Mouse (Mus musculus) embryonic facial prominence, embryonic 14.5 days (tissue): ENCODE measurements around the gene Nptx1. TPM values are rescaled to one million over a fixed set of nuclear protein-coding genes. Genes with fewer than 3 reads are reported as not detected.

Source experiments
- ATAC-seq: fragments of 200-750 bp; cut with Nextera tagmentation; 2 replicates; pipeline ENCODE4 v1.8.0; 2017; ENCODE audit warnings: low read depth, moderate number of reproducible peaks, moderate TSS enrichment
- DNase-seq: peaks from one replicate; pipeline ENCODE4 v3.0.0-alpha.2; 2015; ENCODE audit warnings: low spot score
- H3K27ac ChIP-seq: fragments of 300-500 bp; sonication (generic); replicated peaks from 2 replicates; pipeline ENCODE4 v1.5.1; 2014; ENCODE audit warnings: low read depth, mild to moderate bottlenecking, low read length, moderate library complexity
- H3K27me3 ChIP-seq: fragments of 300-500 bp; sonication (generic); replicated peaks from 2 replicates; pipeline ENCODE4 v1.6.1; 2014; ENCODE audit warnings: low read length; ENCODE audit not compliant: control insufficient read depth, insufficient read depth
- H3K36me3 ChIP-seq: fragments of 300-500 bp; sonication (generic); 2 replicates; pipeline ENCODE4 v1.6.1; 2014; ENCODE audit warnings: low read length, mixed read lengths; ENCODE audit not compliant: control insufficient read depth, insufficient read depth
- H3K4me1 ChIP-seq: fragments of 300-500 bp; sonication (generic); 2 replicates; pipeline ENCODE4 v1.6.1; 2014; ENCODE audit warnings: antibody characterized with exemption, low read length; ENCODE audit not compliant: control insufficient read depth, insufficient read depth
- H3K4me2 ChIP-seq: fragments of 300-500 bp; sonication (generic); 2 replicates; pipeline ENCODE4 v1.6.1; 2014; ENCODE audit warnings: low read depth, mild to moderate bottlenecking, low read length, moderate library complexity, mixed read lengths
- H3K4me3 ChIP-seq: fragments of 300-500 bp; sonication (generic); 2 replicates; pipeline ENCODE4 v1.5.1; 2014; ENCODE audit warnings: low read depth, mild to moderate bottlenecking, low read length
- H3K9ac ChIP-seq: fragments of 300-500 bp; sonication (generic); 2 replicates; pipeline ENCODE4 v1.6.1; 2014; ENCODE audit warnings: low read depth, mild to moderate bottlenecking, low read length, moderate library complexity, mixed read lengths
- H3K9me3 ChIP-seq: fragments of 300-500 bp; sonication (generic); 2 replicates; pipeline ENCODE4 v1.6.1; 2016; ENCODE audit warnings: low read length; ENCODE audit not compliant: control insufficient read depth
- WGBS: fragments of 180-500 bp; shearing (Covaris S2); extraction: QIAGEN DNeasy Blood & Tissue Kit; methylation state at CpG from one replicate; pipeline ENCODE4 v1.1.7; 2014; 5-methylcytosine and 5-hydroxymethylcytosine counted together
- polyA plus RNA-seq: library from polyadenylated mRNA; unstranded; fragments of >200 nt; fragmentation: Nextera tagmentation; extraction: Ambion mirVana; gene quantifications from 2 replicates; pipeline ENCODE4 v1.2.1, GENCODE M21; 2014

The Nptx1 gene
- polyA plus RNA-seq, 1 experiment from 2014 or later = 1.9 TPM

- Histone ChIP-seq H3K4me2 (no peak overlapping the region), H3K9ac (no peak overlapping the region), H3K27ac (no peak overlapping the region), H3K4me1 (no peaks in the 10 kb centered on the region), H3K9me3 (no peaks in the 10 kb centered on the region), H3K4me3 (no peak overlapping the region), H3K36me3 (peaks cover 70% of the 10 kb centered on the region), H3K27me3 (no peaks in the 10 kb centered on the region)
- ATAC-seq (no peak), DNase-seq (no peak)
- 85% methylated on average over 4 of the region's 4 CpGs for WGBS
Measured at GRCm38 (mm10) chr11:119499297-119499696, 48.3 kb downstream of the Nptx1 start.

GRCm38 (mm10) chr11:119497451-119497850 lies 50.1 kb downstream of the Nptx1 start:
- 73% methylated on average over 4 of the region's 4 CpGs for WGBS
- no peak overlapping the region for H3K4me3 ChIP-seq
- H3K9me3 ChIP-seq = no peaks in the 10 kb centered on the region
- no peak overlapping the region for H3K9ac ChIP-seq
- H3K36me3 ChIP-seq = peaks cover 60% of the 10 kb centered on the region
- H3K4me1 ChIP-seq = no peaks in the 10 kb centered on the region; the same call in 1 of the 2 replicates
- ATAC-seq = no peak
- H3K4me2 ChIP-seq = no peak overlapping the region
- H3K27ac ChIP-seq = no peak overlapping the region
- no peaks in the 10 kb centered on the region for H3K27me3 ChIP-seq
- no peak for DNase-seq

- no peak overlapping the region for H3K4me2 ChIP-seq
- WGBS = 96% methylated on average over 5 of the region's 5 CpGs
- H3K4me3 ChIP-seq = no peak overlapping the region
- no peak for DNase-seq
- no peak overlapping the region for H3K9ac ChIP-seq
- H3K4me1 ChIP-seq = peaks cover 5% of the 10 kb centered on the region
- H3K27ac ChIP-seq = no peak overlapping the region
- H3K36me3 ChIP-seq = peaks cover 47% of the 10 kb centered on the region
- H3K9me3 ChIP-seq = no peaks in the 10 kb centered on the region
- no peaks in the 10 kb centered on the region for H3K27me3 ChIP-seq
- no peak for ATAC-seq
Measured at GRCm38 (mm10) chr11:119496147-119496546, 51.4 kb downstream of the Nptx1 start.

- H3K36me3 ChIP-seq = peaks cover 29% of the 10 kb centered on the region
- no peak overlapping the region for H3K9ac ChIP-seq
- H3K4me3 ChIP-seq = no peak overlapping the region
- H3K27ac ChIP-seq = no peak overlapping the region
- H3K9me3 ChIP-seq = no peaks in the 10 kb centered on the region
- peaks cover 5% of the 10 kb centered on the region for H3K4me1 ChIP-seq
- no peak overlapping the region for H3K4me2 ChIP-seq
- ATAC-seq = no peak
- WGBS = 61% methylated on average over 4 of the region's 4 CpGs
- no peak for DNase-seq
- no peaks in the 10 kb centered on the region for H3K27me3 ChIP-seq
Measured at GRCm38 (mm10) chr11:119493516-119493915, 54.0 kb downstream of the Nptx1 start.

- peaks cover 27% of the 10 kb centered on the region for H3K36me3 ChIP-seq
- 94% methylated on average over 6 of the region's 6 CpGs for WGBS
- H3K9ac ChIP-seq = no peak overlapping the region
- ATAC-seq (no peak), DNase-seq (no peak)
- no peak overlapping the region for H3K27ac ChIP-seq
- no peaks in the 10 kb centered on the region for H3K9me3 ChIP-seq
- no peaks in the 10 kb centered on the region for H3K27me3 ChIP-seq
- no peak overlapping the region for H3K4me3 ChIP-seq
- H3K4me2 ChIP-seq = peak overlapping the region; percentile 82
- peaks cover 5% of the 10 kb centered on the region for H3K4me1 ChIP-seq
Measured at GRCm38 (mm10) chr11:119492830-119493229, 54.7 kb downstream of the Nptx1 start.

- no peak for DNase-seq
- Histone ChIP-seq H3K4me3 (peak overlapping the region; percentile 88), H3K4me2 (peak overlapping the region; percentile 82), H3K27me3 (no peaks in the 10 kb centered on the region), H3K27ac (peak overlapping the region; percentile 88), H3K4me1 (peaks cover 5% of the 10 kb centered on the region), H3K9me3 (no peaks in the 10 kb centered on the region), H3K36me3 (peaks cover 16% of the 10 kb centered on the region), H3K9ac (peak overlapping the region; percentile 85)
- WGBS = 5% methylated on average over 26 of the region's 27 CpGs
- ATAC-seq = peak; percentile 27; the same call in 1 of the 2 replicates
Measured at GRCm38 (mm10) chr11:119491690-119492087, 55.9 kb downstream of the Nptx1 start.

- peak within 1 kb of the TSS; percentile 88 for H3K4me3 ChIP-seq
- ATAC-seq = peak; percentile 98
- under 1% methylated on average over 41 of the region's 66 CpGs for WGBS
Measured at GRCm38 (mm10) chr11:119490861-119491689, 56.5 kb downstream of the Nptx1 start, which contains the start of gene Endov. Gene Endov (plus strand): TSS chr11:119491347.

More at GRCm38 (mm10) chr11:119490861-119491689, 56.5 kb downstream of the Nptx1 start, which contains the start of gene Endov:
- Histone ChIP-seq H3K9me3 (no peaks in the 10 kb centered on the region), H3K27me3 (no peaks in the 10 kb centered on the region), H3K27ac (peak within 1 kb of the TSS; percentile 88), H3K9ac (peak within 1 kb of the TSS; percentile 85), H3K4me1 (peaks cover 5% of the 10 kb centered on the region), H3K36me3 (peaks cover 10% of the 10 kb centered on the region; the same call in 1 of the 2 replicates), H3K4me2 (peak within 1 kb of the TSS; percentile 82)
- DNase-seq = peak; percentile 98
